Mouse (Mus musculus) layer of hippocampus, postnatal 10 days (tissue): ENCODE measurements at regions not wholly inside any gene's neighbourhood (a gene's known extent, or its start where the extent isn't known, plus 50 kb on each side); places are given as distances from the start of the nearest gene placed in this dataset.

Experiments
- DNase-seq, 2 experiments: peaks; one replicate each; pipeline ENCODE4 v3.0.0; 2021; ENCODE audit warnings: low spot score in 2 of 2

DNA sequence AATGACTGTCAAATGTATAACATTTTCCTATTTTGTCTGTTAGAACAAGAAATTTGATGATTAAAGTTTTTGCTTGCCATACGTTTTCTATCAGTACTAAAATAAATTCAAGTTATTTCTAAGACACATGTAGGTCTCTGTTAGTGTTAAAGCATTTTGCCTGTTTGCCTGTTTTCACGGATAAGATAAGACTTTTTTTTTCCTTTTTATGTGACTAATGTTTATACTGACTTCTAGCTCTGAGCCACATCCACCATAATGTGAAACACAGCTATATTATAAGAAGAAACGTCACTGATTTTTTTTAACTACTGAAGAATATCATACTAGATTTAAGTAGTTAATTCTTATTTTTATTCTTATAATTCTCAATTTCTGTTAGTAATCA, 1012.6 kb downstream of the Cdh8 start:
- no peak for DNase-seq

GRCm38 (mm10) chr8:98402852-98403644, 1013.2 kb downstream of the Cdh8 start:
- DNase-seq: peak in 1 of 2 experiments; percentile 4

DNA sequence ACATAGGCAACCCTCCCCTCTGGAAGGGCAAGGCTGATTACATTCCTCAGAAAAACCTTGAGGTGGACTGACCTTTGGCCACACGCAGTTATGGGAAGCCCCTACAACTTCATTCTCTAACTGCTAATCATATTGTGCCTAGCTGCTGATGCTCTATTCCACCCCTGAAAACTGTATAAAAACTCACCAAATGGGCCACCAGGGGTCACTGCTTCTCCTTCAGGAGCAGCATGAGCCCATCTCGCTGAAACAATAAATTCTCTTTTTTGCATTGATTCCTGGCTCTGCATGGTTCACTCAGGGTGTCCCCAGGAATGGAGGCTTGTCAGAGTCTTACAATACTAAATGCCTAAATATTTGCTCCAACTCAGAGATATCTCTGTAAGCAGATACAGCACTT, 1034.5 kb downstream of the Cdh8 start:
- peak; percentile 8 to 20 for DNase-seq

GRCm38 (mm10) chr8:98380387-98380786, 1035.9 kb downstream of the Cdh8 start:
- DNase-seq: no peak

- DNase-seq: no peak
These were observed 1038.5 kb downstream of the Cdh8 start for GRCm38 (mm10) chr8:98377743-98378142.

DNA sequence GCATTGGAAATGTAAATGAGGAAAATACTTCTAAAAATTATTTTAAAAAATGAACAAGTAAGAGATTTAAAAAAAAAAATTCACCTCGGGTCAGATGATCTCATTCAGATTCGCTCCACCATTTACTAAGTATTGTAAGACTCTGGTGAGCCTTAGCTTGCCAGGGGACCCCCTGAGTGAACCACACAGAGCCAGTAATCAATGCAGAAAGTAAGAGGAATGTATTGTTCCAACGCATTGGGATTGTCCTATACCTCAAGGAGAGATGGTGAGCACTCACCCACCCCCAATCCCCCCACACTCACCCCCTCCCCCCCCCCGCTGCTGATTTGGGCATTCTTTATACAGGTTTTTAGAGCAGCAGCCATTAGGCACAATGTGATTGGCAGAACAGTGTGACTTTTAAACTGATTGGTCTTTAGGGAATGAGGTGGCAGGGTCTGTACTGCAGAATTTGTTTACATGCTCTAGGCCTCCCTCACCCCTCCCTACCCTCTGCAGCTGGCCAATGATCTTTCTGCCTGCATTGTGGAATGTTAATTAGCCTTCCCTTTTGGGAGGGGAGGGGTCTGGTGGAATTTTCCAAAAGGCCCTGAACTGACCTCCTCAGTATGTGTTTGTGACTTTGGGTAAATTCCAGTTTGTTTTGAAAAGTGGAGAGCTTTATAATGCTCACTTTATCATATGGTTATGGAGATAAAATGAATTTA, 1043.4 kb downstream of the Cdh8 start:
- DNase-seq: no peak

GRCm38 (mm10) chr8:98365378-98366095, 1050.7 kb downstream of the Cdh8 start:
- no peak for DNase-seq

DNA sequence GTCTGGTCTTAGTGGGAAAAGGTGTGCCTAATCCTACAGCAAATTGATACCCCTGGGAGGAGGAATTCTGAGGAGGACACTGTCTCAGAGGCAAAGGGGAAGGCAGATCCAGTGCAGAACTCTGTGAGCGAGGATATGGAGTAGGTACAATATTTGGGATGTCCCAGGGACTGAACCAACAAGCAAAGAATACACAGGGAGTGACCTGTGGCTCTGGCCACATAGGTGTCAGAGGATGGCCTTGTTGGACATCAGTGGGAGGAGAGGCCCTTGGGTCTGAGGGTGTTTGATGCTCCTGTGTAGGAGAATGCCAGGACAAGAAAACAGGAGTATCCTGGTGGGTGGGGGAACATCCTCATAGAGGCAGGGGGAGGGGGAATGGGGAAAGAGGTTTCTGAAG, 1079.0 kb downstream of the Cdh8 start:
- no peak for DNase-seq

DNA sequence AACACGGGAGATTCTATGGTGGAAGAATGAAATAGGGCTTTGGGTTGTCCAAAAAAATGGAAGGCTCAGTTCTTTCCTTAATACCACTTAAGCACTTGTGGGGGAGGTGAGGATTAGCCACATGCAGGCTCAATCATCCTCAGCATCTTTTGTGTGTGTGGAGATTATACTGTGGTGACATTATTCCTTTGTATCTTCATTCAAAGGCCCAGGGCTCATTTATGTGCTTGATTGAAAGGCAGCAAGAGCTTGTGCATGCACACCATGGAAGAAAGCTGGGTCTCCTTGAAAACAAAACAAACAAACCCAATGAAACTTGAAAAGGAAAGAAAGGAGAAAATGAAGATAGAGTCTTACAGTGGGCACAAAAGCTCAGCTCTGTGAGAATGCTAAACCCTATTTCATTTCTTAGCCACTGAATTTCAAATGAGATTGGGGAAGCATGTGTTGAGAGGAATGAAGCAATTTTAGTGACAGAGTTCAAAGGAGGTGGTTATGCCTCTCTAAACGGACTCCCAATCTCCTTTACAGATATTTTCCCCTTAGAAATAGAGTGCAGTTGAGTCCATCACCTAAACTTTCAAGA, 1106.8 kb downstream of the Cdh8 start:
- no peak for DNase-seq

DNA sequence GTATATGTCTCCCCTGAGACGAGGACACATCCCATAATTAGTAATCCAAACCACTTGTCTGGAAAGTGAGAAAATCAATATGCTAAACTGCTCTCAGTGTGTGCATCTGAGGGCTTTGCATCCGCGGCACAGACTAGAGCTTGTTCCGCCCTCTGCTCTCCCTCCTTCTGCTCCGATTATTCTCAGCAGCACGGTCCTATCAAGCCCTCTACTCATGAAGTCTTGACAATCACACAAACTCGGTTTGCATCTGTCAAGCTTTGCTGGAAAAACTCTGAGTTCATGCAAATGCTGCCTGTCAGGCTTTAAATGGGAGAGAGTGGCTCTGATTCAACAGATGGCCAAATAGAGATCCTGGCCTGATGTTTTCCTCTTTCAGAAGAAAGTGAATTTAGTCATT, 1121.3 kb downstream of the Cdh8 start:
- DNase-seq: no peak

GRCm38 (mm10) chr8:98260281-98260680, 1156.0 kb downstream of the Cdh8 start:
- no peak for DNase-seq

GRCm38 (mm10) chr8:98243328-98243926, 1172.8 kb downstream of the Cdh8 start:
- no peak for DNase-seq

DNA sequence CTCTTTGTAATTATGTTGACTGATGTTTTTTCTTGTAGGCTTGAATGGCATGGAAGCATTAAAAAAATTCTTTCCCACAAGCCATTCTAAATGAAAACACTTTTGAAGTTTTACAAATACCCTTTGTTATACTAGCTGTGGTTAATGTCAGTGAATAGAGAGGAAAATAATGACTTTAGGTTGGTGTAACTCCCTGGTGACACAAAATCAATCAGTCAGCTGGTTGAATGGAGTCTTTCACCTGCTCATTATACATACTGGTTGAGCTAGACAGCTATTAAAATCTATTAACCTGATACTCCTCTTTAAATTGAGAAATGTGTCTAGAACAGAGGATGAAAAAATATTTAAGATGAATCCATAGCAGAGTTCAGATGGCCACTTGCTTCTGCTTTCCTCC, 1202.3 kb downstream of the Cdh8 start:
- no peak for DNase-seq
